Mouse (Mus musculus): Measurements from ENCODE around the gene Rcc1. TPM values are rescaled to one million over a fixed set of nuclear protein-coding genes. Genes with fewer than 3 reads are reported as not detected.

The Rcc1 gene
- total and polyA plus RNA-seq, 2 experiments, result 3.0 to 4.0 TPM

GRCm38 (mm10) chr4:132346661-132347060, 6.7 kb downstream of the Rcc1 start:
- no peak for DNase-seq (ENCODE audit: extremely low read depth, low read depth, low spot score)
- Histone ChIP-seq H3K4me1 (ENCODE audit: control insufficient read depth, insufficient read depth, low read length) (0 out of 2 replicates have a peak, but pooled peaks cover 1% of the 10 kb centered on the region), H3K27me3 (ENCODE audit: control insufficient read depth, insufficient read depth, low read length) (no peaks in the 10 kb centered on the region), H3K79me2 (ENCODE audit: control insufficient read depth, insufficient read depth, low read length) (peaks cover 19% of the 10 kb centered on the region), H3K36me3 (ENCODE audit: control insufficient read depth, insufficient read depth, low read length) (peaks cover 12% of the 10 kb centered on the region), H3K4me3 (ENCODE audit: insufficient read depth, low read depth, low read length) (no peak overlapping the region), H3K27ac (replicated peaks; ENCODE audit: insufficient read depth, low read depth, low read length) (no peak overlapping the region), H3K9ac (ENCODE audit: low read depth, low read length) (no peak overlapping the region)
- TF ChIP-seq CTCF (IDR thresholded peaks at IDR 0.05; ENCODE audit: low read depth, low read length) (no peak), POLR2A (IDR thresholded peaks at IDR 0.05; ENCODE audit: extremely low read depth, insufficient read depth, low read length) (no peak)
- WGBS, result 76% methylated on average over 3 of the region's 3 CpGs

- no peak for TF ChIP-seq POLR2A (IDR thresholded peaks at IDR 0.05; ENCODE audit: extremely low read depth, insufficient read depth, low read length)
- no peak for TF ChIP-seq CTCF (IDR thresholded peaks at IDR 0.05; ENCODE audit: low read depth, low read length)
- no peak for DNase-seq (ENCODE audit: extremely low read depth, low read depth, low spot score)
- Histone ChIP-seq H3K36me3 (ENCODE audit: control insufficient read depth, insufficient read depth, low read length) (peaks cover 8% of the 10 kb centered on the region), H3K4me3 (ENCODE audit: insufficient read depth, low read depth, low read length) (no peak overlapping the region), H3K27ac (replicated peaks; ENCODE audit: insufficient read depth, low read depth, low read length) (no peak overlapping the region), H3K4me1 (ENCODE audit: control insufficient read depth, insufficient read depth, low read length) (0 out of 2 replicates have a peak, but pooled peaks cover 1% of the 10 kb centered on the region), H3K9ac (ENCODE audit: low read depth, low read length) (no peak overlapping the region), H3K27me3 (ENCODE audit: control insufficient read depth, insufficient read depth, low read length) (no peaks in the 10 kb centered on the region), H3K79me2 (ENCODE audit: control insufficient read depth, insufficient read depth, low read length) (peaks cover 21% of the 10 kb centered on the region)
- WGBS, result 60% methylated on average over 4 of the region's 4 CpGs
These were observed 7.1 kb downstream of the Rcc1 start for GRCm38 (mm10) chr4:132346261-132346660.

GRCm38 (mm10) chr4:132345843-132346212, 7.6 kb downstream of the Rcc1 start:
- no peak for DNase-seq (ENCODE audit: extremely low read depth, low read depth, low spot score)
- Histone ChIP-seq H3K27ac (replicated peaks; ENCODE audit: insufficient read depth, low read depth, low read length) (no peak overlapping the region), H3K4me3 (ENCODE audit: insufficient read depth, low read depth, low read length) (no peak overlapping the region), H3K4me1 (ENCODE audit: control insufficient read depth, insufficient read depth, low read length) (0 out of 2 replicates have a peak, but pooled peaks cover 1% of the 10 kb centered on the region), H3K79me2 (ENCODE audit: control insufficient read depth, insufficient read depth, low read length) (peaks cover 21% of the 10 kb centered on the region), H3K9ac (ENCODE audit: low read depth, low read length) (no peak overlapping the region), H3K36me3 (ENCODE audit: control insufficient read depth, insufficient read depth, low read length) (peaks cover 4% of the 10 kb centered on the region), H3K27me3 (ENCODE audit: control insufficient read depth, insufficient read depth, low read length) (no peaks in the 10 kb centered on the region)
- 45% methylated on average over 5 of the region's 5 CpGs for WGBS
- TF ChIP-seq POLR2A (IDR thresholded peaks at IDR 0.05; ENCODE audit: extremely low read depth, insufficient read depth, low read length) (no peak), CTCF (IDR thresholded peaks at IDR 0.05; ENCODE audit: low read depth, low read length) (no peak)

GRCm38 (mm10) chr4:132345135-132345842, 8.1 kb downstream of the Rcc1 start:
- Histone ChIP-seq H3K4me1 (ENCODE audit: control insufficient read depth, insufficient read depth, low read length) (0 out of 2 replicates have a peak, but pooled peaks cover 1% of the 10 kb centered on the region), H3K4me3 (ENCODE audit: insufficient read depth, low read depth, low read length) (peak overlapping the region; percentile 94), H3K36me3 (ENCODE audit: control insufficient read depth, insufficient read depth, low read length) (peaks cover 1% of the 10 kb centered on the region; the same call in 1 of the 2 replicates), H3K27ac (replicated peaks; ENCODE audit: insufficient read depth, low read depth, low read length) (peak overlapping the region; percentile 82), H3K9ac (ENCODE audit: low read depth, low read length) (peak overlapping the region; percentile 95), H3K79me2 (ENCODE audit: control insufficient read depth, insufficient read depth, low read length) (peaks cover 21% of the 10 kb centered on the region), H3K27me3 (ENCODE audit: control insufficient read depth, insufficient read depth, low read length) (no peaks in the 10 kb centered on the region)
- TF ChIP-seq CTCF (IDR thresholded peaks at IDR 0.05; ENCODE audit: low read depth, low read length) (peak; percentile 88), POLR2A (IDR thresholded peaks at IDR 0.05; ENCODE audit: extremely low read depth, insufficient read depth, low read length) (0 out of 2 replicates have a peak, but pooled peaks have one; percentile 26)
- peak; percentile 61 for DNase-seq (ENCODE audit: extremely low read depth, low read depth, low spot score)
- WGBS, result under 1% methylated on average over 83 of the region's 83 CpGs

GRCm38 (mm10) chr4:132344403-132345134, 8.8 kb downstream of the Rcc1 start:
- peak overlapping the region; percentile 94 for H3K4me3 ChIP-seq (ENCODE audit: insufficient read depth, low read depth, low read length)
- no peak overlapping the region for H3K27ac ChIP-seq (replicated peaks; ENCODE audit: insufficient read depth, low read depth, low read length)
- no peaks in the 10 kb centered on the region for H3K27me3 ChIP-seq (ENCODE audit: control insufficient read depth, insufficient read depth, low read length)
- peaks cover 21% of the 10 kb centered on the region for H3K79me2 ChIP-seq (ENCODE audit: control insufficient read depth, insufficient read depth, low read length)
- DNase-seq (ENCODE audit: extremely low read depth, low read depth, low spot score), result no peak
- TF ChIP-seq CTCF (IDR thresholded peaks at IDR 0.05; ENCODE audit: low read depth, low read length) (no peak), POLR2A (IDR thresholded peaks at IDR 0.05; ENCODE audit: extremely low read depth, insufficient read depth, low read length) (no peak)
- 20% methylated on average over 13 of the region's 13 CpGs for WGBS
- 0 out of 2 replicates have a peak, but pooled peaks cover 1% of the 10 kb centered on the region for H3K4me1 ChIP-seq (ENCODE audit: control insufficient read depth, insufficient read depth, low read length)
- H3K36me3 ChIP-seq (ENCODE audit: control insufficient read depth, insufficient read depth, low read length), result no peaks in the 10 kb centered on the region
- H3K9ac ChIP-seq (ENCODE audit: low read depth, low read length), result 0 out of 2 replicates have a peak overlapping the region, but pooled peaks have one; percentile 95
